17 mouse cellular contexts compared by ENCODE assay signal in genomic region chr9:14389050-14389621, GRCm38 (mm10). TPM values are rescaled to one million over a fixed set of nuclear protein-coding genes. Genes with fewer than 3 reads are reported as not detected.
A peak's percentile ranks its signal among the peaks of the same experiment; 100 is the strongest.
DNase-seq lines count a peak whose midpoint lies in the region; ATAC-seq and TF ChIP-seq lines count a peak whose summit lies in the region.
"Had no signal": no experiment of that assay in that cellular context is flagged by ENCODE, and none has a peak within 500 bp of the region (broad histone marks: within the 10 kb centered on the region; RNA-seq: fewer than 3 reads in every experiment).

No protein-coding gene starts in this region.

- ATAC-seq in hindbrain, embryonic 13.5 days (ENCODE audit: low FRiP score), result peak; percentile 52; the same call in 1 of the 2 replicates
- no peak for ATAC-seq in midbrain, postnatal 0 days (ENCODE audit: low FRiP score)
- no peak for ATAC-seq in midbrain, embryonic 15.5 days (replicated peaks)
- ATAC-seq: CD4-positive, CD25-positive, alpha-beta regulatory T cell, adult 4 months; Patski had no signal

- no peak overlapping the region for H3K27ac ChIP-seq in hindbrain, embryonic 13.5 days
- no peak overlapping the region for H3K27ac ChIP-seq in hindbrain, embryonic 10.5 days
- no peak overlapping the region for H3K27ac ChIP-seq in midbrain, postnatal 0 days (ENCODE audit: low read depth, low read length)
- H3K27ac ChIP-seq in midbrain, embryonic 15.5 days, result no peak overlapping the region
- H3K27ac ChIP-seq in cerebellum, adult 2 months (ENCODE audit: insufficient read depth, low read length), result peak overlapping the region; percentile 62
- H3K27ac ChIP-seq: lung, embryonic 15.5 days had no signal

- H3K4me3 ChIP-seq in hindbrain, embryonic 13.5 days, result no peak overlapping the region
- no peak overlapping the region for H3K4me3 ChIP-seq in hindbrain, embryonic 10.5 days
- H3K4me3 ChIP-seq in midbrain, postnatal 0 days (ENCODE audit: low read depth, low read length), result no peak overlapping the region
- no peak overlapping the region for H3K4me3 ChIP-seq in midbrain, embryonic 15.5 days
- H3K4me3 ChIP-seq in cerebellum, adult 2 months (replicated peaks; ENCODE audit: insufficient read depth, low read depth, low read length), result no peak overlapping the region
- H3K4me3 ChIP-seq: erythroblast, embryonic 14.5 days; gastrocnemius, adult 2 months; heart, embryonic 12.5 days; lung, embryonic 15.5 days had no signal

- no peak; the same call in 1 of the 2 replicates for TF ChIP-seq POLR2A in cerebellum, adult 2 months (IDR thresholded peaks at IDR 0.05; ENCODE audit: borderline replicate concordance, insufficient read depth, low read length)

- no peaks in the 10 kb centered on the region for H3K36me3 ChIP-seq in hindbrain, embryonic 13.5 days
- no peaks in the 10 kb centered on the region for H3K36me3 ChIP-seq in hindbrain, embryonic 10.5 days
- H3K36me3 ChIP-seq in midbrain, postnatal 0 days (ENCODE audit: insufficient read depth, low read length), result no peaks in the 10 kb centered on the region
- H3K36me3 ChIP-seq in midbrain, embryonic 15.5 days (replicated peaks), result no peaks in the 10 kb centered on the region
- H3K36me3 ChIP-seq: heart, embryonic 12.5 days; lung, embryonic 15.5 days had no signal

- DNase-seq in hindbrain, embryonic 10.5 days (ENCODE audit: low spot score), result no peak
- DNase-seq in midbrain, postnatal 0 days (ENCODE audit: low spot score), result peak; percentile 12
- peak; percentile 74 to 86 for DNase-seq in cerebellum, adult 2 months
- peak; percentile 53 for DNase-seq in layer of hippocampus, adult 9-10 months (ENCODE audit: low spot score)
- no peak for DNase-seq in urinary bladder, postnatal 36 days (ENCODE audit: low spot score in 2 of 2)
- DNase-seq in kidney, postnatal 4 days, result no peak
- DNase-seq: adrenal gland, postnatal 14 days; gastrocnemius, adult 2 months; midbrain, embryonic 14.5 days; right cerebral cortex, postnatal 14 days had no signal

- H3K4me2 ChIP-seq in hindbrain, embryonic 13.5 days, result no peak overlapping the region
- H3K4me2 ChIP-seq in midbrain, postnatal 0 days (ENCODE audit: low read depth, low read length, poor library complexity, severe bottlenecking), result no peak overlapping the region
- no peak overlapping the region for H3K4me2 ChIP-seq in midbrain, embryonic 15.5 days
- H3K4me2 ChIP-seq: heart, embryonic 12.5 days; lung, embryonic 15.5 days had no signal

- no peak overlapping the region for H3K9ac ChIP-seq in hindbrain, embryonic 13.5 days
- no peak overlapping the region for H3K9ac ChIP-seq in midbrain, postnatal 0 days (replicated peaks; ENCODE audit: low read length, poor library complexity, severe bottlenecking)
- no peak overlapping the region for H3K9ac ChIP-seq in midbrain, embryonic 15.5 days
- H3K9ac ChIP-seq: heart, embryonic 12.5 days; lung, embryonic 15.5 days had no signal

- WGBS in hindbrain, embryonic 13.5 days, result 47% methylated on average over 4 of the region's 4 CpGs
- 72% methylated on average over 4 of the region's 4 CpGs for whole genome bisulfite sequencing in hindbrain, embryonic 10.5 days
- WGBS in midbrain, postnatal 0 days, result 56% methylated on average over 4 of the region's 4 CpGs
- 63% methylated on average over 4 of the region's 4 CpGs for WGBS in midbrain, embryonic 15.5 days
- 5% methylated on average over 4 of the region's 4 CpGs for WGBS in cerebellum, adult 2 months

- H3K9me3 ChIP-seq in hindbrain, embryonic 13.5 days, result no peaks in the 10 kb centered on the region
- H3K9me3 ChIP-seq in hindbrain, embryonic 10.5 days, result no peaks in the 10 kb centered on the region
- H3K9me3 ChIP-seq in midbrain, postnatal 0 days (ENCODE audit: low read length), result no peaks in the 10 kb centered on the region
- H3K9me3 ChIP-seq in midbrain, embryonic 15.5 days, result no peaks in the 10 kb centered on the region
- H3K9me3 ChIP-seq: heart, embryonic 12.5 days; lung, embryonic 15.5 days had no signal

- no peak for TF ChIP-seq CTCF in midbrain, postnatal 0 days (IDR thresholded peaks at IDR 0.05)
- no peak for TF ChIP-seq CTCF in cerebellum, adult 2 months (IDR thresholded peaks at IDR 0.05; ENCODE audit: borderline replicate concordance, insufficient read depth, low read depth, low read length)

- H3K4me1 ChIP-seq in hindbrain, embryonic 13.5 days (replicated peaks), result 0 out of 2 replicates have a peak, but pooled peaks cover 2% of the 10 kb centered on the region
- no peaks in the 10 kb centered on the region for H3K4me1 ChIP-seq in hindbrain, embryonic 10.5 days (replicated peaks)
- H3K4me1 ChIP-seq in midbrain, postnatal 0 days (ENCODE audit: insufficient read depth, low read length), result no peaks in the 10 kb centered on the region
- H3K4me1 ChIP-seq in midbrain, embryonic 15.5 days, result no peaks in the 10 kb centered on the region
- H3K4me1 ChIP-seq in cerebellum, adult 2 months (ENCODE audit: control insufficient read depth, insufficient read depth, low read length), result peaks cover 11% of the 10 kb centered on the region; the same call in 1 of the 2 replicates
- H3K4me1 ChIP-seq: heart, embryonic 12.5 days; lung, embryonic 15.5 days had no signal

- H3K27me3 ChIP-seq in hindbrain, embryonic 13.5 days, result no peaks in the 10 kb centered on the region
- no peaks in the 10 kb centered on the region for H3K27me3 ChIP-seq in hindbrain, embryonic 10.5 days (ENCODE audit: insufficient read depth, poor library complexity, severe bottlenecking)
- H3K27me3 ChIP-seq in midbrain, postnatal 0 days (ENCODE audit: insufficient read depth, low read length), result no peaks in the 10 kb centered on the region
- H3K27me3 ChIP-seq in midbrain, embryonic 15.5 days (replicated peaks), result no peaks in the 10 kb centered on the region
- H3K27me3 ChIP-seq in cerebellum, adult 2 months (ENCODE audit: control insufficient read depth, insufficient read depth, low read length), result no peaks in the 10 kb centered on the region
- H3K27me3 ChIP-seq: heart, embryonic 12.5 days; lung, embryonic 15.5 days; Patski had no signal

RNA-seq across cellular contexts. Expression of gene Endod1, which starts 7.8 kb away (rescaled TPM):
- 13.5 and 16.5 TPM in 2 replicates for polyA plus RNA-seq in hindbrain, embryonic 13.5 days (2015; fragmentation: Nextera tagmentation; extraction: Ambion mirVana)
- polyA plus RNA-seq in hindbrain, embryonic 10.5 days (2016; fragmentation: Nextera tagmentation; extraction: Ambion mirVana), result 7.1 and 7.4 TPM in 2 replicates
- total RNA-seq in midbrain, postnatal 0 days (2014; rRNA removed), result 79.8 and 92.3 TPM in 2 replicates
- 40.6 and 43.1 TPM in 2 replicates for polyA plus RNA-seq in midbrain, postnatal 0 days (2015; fragmentation: Nextera tagmentation; extraction: Ambion mirVana)
- 25.8 and 27.4 TPM in 2 replicates for polyA plus RNA-seq in midbrain, embryonic 15.5 days (2015; fragmentation: Nextera tagmentation; extraction: Ambion mirVana)
- polyA plus RNA-seq in cerebellum, adult 2 months (2012; rRNA removed), result 106 and 123 TPM in 2 replicates

Comparison
In these comparisons a context has a peak if more than half of its experiments do, and no peak if none do; other contexts are left out.
1. DNase-seq: peak in midbrain, postnatal 0 days (single experiment), cerebellum, adult 2 months (2 of 2) and layer of hippocampus, adult 9-10 months (single experiment); none in hindbrain, embryonic 10.5 days (single experiment), urinary bladder, postnatal 36 days (0 of 2) and kidney, postnatal 4 days (0 of 2).